Mouse (Mus musculus): ENCODE results near the gene Unc5b. TPM values are rescaled to one million over a fixed set of nuclear protein-coding genes. Genes with fewer than 3 reads are reported as not detected.
A peak's percentile ranks its signal among the peaks of the same experiment; 100 is the strongest.
"Not testable (repeated sequence)": the region's sequence is repeated elsewhere in the genome, so short reads cannot be mapped to it uniquely, and the experiment has no call there.

Gene Unc5b
- polyA plus RNA-seq, 2 experiments: 0.18 to 0.44 TPM

DNA sequence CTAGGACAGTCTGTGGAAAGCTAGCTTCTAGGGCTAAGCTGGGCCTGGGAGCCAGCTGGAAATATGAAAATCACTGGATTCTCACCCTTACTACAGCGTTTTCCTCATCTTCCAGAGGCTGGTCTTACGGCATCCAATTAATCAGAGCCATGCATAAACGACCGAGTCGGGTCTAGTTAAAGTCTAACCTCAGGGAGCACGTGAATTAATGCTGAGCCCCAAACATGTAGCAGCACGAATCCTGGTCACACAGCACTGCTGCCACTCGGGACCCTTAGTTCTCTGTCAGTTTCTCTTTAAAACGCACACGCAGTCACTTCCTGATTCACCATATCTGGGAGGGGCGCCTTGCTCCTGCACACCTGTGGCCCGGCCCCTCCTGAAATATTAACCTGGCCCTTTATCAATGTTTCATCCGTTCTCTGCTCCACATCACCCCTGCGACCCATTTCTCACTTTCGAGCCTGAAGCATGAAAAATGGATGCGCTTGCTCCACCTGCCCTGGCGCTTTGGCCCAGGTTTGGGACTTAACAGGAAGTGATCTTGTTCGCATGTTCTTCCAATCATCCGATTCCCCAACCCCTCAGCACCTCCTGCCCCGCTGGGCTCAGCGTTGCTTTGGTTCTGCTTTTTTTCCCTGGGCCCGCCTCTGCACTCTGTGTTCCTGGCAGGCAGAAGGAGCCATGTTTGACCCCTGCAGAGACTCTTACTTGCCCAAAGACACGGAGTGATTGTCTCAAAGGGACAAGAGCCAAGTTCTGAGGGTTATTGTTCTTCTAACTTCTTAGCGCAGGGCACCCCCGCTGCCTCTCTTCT lies 31.3 kb upstream of the Unc5b start:
- WGBS (ENCODE audit: insufficient replicate concordance): 54% methylated on average over 25 of the region's 25 CpGs
- H3K4me1 ChIP-seq (replicated peaks; ENCODE audit: control insufficient read depth in 2 of 2, insufficient read depth in 2 of 2, low read length in 1 of 2): no peaks in the 10 kb centered on the region
- no peak overlapping the region for H3K27ac ChIP-seq
- TF ChIP-seq EP300 (IDR thresholded peaks at IDR 0.05; ENCODE audit: low read depth) (no peak), CTCF (IDR thresholded peaks at IDR 0.05; ENCODE audit: low read depth) (no peak)
- no peak overlapping the region for H3K4me3 ChIP-seq (ENCODE audit: insufficient read depth in 1 of 2, low read depth in 2 of 2, low read length in 2 of 2)
- ATAC-seq (ENCODE audit: insufficient read depth) (no peak), DNase-seq (ENCODE audit: low read depth in 3 of 3, low spot score in 3 of 3) (no peak)
- H3K36me3 ChIP-seq (replicated peaks; ENCODE audit: control insufficient read depth, insufficient read depth, low read depth): no peaks in the 10 kb centered on the region
- no peak overlapping the region for H3K9ac ChIP-seq (replicated peaks)
- H3K9me3 ChIP-seq (ENCODE audit: control insufficient read depth, low read length): no peaks in the 10 kb centered on the region
- H3K4me2 ChIP-seq (ENCODE audit: low read depth): no peak overlapping the region
- H3K27me3 ChIP-seq (ENCODE audit: control insufficient read depth, insufficient read depth, low read length): no peaks in the 10 kb centered on the region

DNA sequence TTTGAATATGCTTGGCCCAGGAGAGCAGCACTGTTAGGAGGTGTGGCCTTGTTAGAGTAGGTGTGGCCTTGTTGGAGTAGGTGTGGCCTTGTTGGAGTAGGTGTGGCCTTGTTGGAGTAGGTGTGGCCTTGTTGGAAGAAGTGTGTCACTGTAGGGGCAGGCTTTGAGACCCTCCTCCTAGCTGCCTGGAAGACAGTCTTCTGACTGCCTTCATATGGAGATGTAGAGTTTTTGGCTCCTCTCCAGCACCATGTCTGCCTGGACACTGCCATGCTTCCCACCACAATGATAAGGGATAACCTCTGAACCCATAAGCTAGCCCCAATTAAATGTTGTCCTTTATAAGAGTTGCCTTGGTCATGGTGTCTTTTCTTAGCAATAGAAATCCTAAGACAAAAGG lies 13.9 kb upstream of the Unc5b start:
- H3K27ac ChIP-seq; H3K4me3 ChIP-seq (ENCODE audit: insufficient read depth in 1 of 2, low read depth in 2 of 2, low read length in 2 of 2); DNase-seq (ENCODE audit: low read depth in 3 of 3, low spot score in 3 of 3); H3K4me2 ChIP-seq (ENCODE audit: low read depth); ATAC-seq (ENCODE audit: insufficient read depth); H3K9me3 ChIP-seq (ENCODE audit: control insufficient read depth, low read length); H3K4me1 ChIP-seq (replicated peaks; ENCODE audit: control insufficient read depth in 2 of 2, insufficient read depth in 2 of 2, low read length in 1 of 2); H3K36me3 ChIP-seq (replicated peaks; ENCODE audit: control insufficient read depth, insufficient read depth, low read depth); H3K9ac ChIP-seq (replicated peaks); H3K27me3 ChIP-seq (ENCODE audit: control insufficient read depth, insufficient read depth, low read length): not testable (repeated sequence)

DNA sequence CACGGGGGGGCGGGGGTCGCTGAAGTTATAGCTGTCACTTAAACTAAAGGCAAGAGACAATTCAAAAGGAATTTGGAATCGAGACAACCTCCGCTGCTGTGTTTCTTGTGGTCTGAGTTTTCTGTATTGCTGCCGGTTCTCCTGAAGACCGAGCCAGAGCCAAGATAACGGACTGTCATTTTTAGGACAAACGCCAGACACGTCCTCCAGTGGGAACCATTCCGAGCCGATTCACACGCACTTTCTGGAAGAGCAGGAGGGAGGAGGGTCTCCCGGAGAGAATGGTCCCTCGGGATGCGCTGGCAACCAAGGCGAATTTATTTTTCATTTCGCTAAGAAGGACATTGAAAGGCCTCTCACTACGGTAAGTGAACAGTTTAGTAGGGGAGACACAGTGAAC lies 7.4 kb upstream of the Unc5b start:
- ATAC-seq (ENCODE audit: insufficient read depth) (no peak), DNase-seq (ENCODE audit: low read depth in 3 of 3, low spot score in 3 of 3) (no peak)
- H3K27me3 ChIP-seq (ENCODE audit: control insufficient read depth, insufficient read depth, low read length): no peaks in the 10 kb centered on the region; the same call in 1 of the 2 replicates
- no peak overlapping the region for H3K4me3 ChIP-seq (ENCODE audit: insufficient read depth in 1 of 2, low read depth in 2 of 2, low read length in 2 of 2)
- H3K36me3 ChIP-seq (replicated peaks; ENCODE audit: control insufficient read depth, insufficient read depth, low read depth): no peaks in the 10 kb centered on the region
- no peak overlapping the region for H3K27ac ChIP-seq
- 59% methylated on average over 19 of the region's 19 CpGs for WGBS (ENCODE audit: insufficient replicate concordance)
- H3K4me2 ChIP-seq (ENCODE audit: low read depth): no peak overlapping the region
- no peaks in the 10 kb centered on the region for H3K9me3 ChIP-seq (ENCODE audit: control insufficient read depth, low read length)
- no peak for TF ChIP-seq CTCF (IDR thresholded peaks at IDR 0.05; ENCODE audit: low read depth)
- no peak for TF ChIP-seq EP300 (IDR thresholded peaks at IDR 0.05; ENCODE audit: low read depth)
- H3K9ac ChIP-seq (replicated peaks): no peak overlapping the region
- H3K4me1 ChIP-seq (replicated peaks; ENCODE audit: control insufficient read depth in 2 of 2, insufficient read depth in 2 of 2, low read length in 1 of 2): no peaks in the 10 kb centered on the region

DNA sequence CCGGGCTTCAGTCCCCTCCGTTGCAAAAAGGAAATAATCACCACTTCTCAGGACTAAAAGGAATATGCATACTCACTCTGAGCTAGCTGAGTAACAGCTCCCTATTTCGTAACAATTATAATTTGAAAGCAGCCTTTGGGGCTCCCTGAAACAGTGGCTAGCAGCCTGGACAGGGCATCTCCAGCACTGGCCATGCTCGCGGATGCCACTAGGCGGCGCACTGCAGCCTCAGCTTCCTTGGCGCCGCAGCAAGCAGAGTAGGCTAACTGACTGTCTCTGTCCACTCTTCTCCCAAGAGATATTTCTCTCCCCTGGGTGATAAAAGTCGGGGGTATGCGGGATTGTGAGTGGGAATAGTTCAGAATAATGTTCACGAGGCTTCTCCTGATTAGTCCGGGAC lies 3.6 kb upstream of the Unc5b start:
- peaks cover 0 to 4% of the 10 kb centered on the region in 2 experiments; a peak in 1 of 4 replicates for H3K4me1 ChIP-seq (replicated peaks; ENCODE audit: control insufficient read depth in 2 of 2, insufficient read depth in 2 of 2, low read length in 1 of 2)
- no peak overlapping the region for H3K9ac ChIP-seq (replicated peaks)
- no peaks in the 10 kb centered on the region for H3K9me3 ChIP-seq (ENCODE audit: control insufficient read depth, low read length)
- no peak overlapping the region for H3K27ac ChIP-seq
- WGBS (ENCODE audit: insufficient replicate concordance): 3% methylated on average over 13 of the region's 13 CpGs
- ATAC-seq (ENCODE audit: insufficient read depth) (no peak), DNase-seq (ENCODE audit: low read depth in 3 of 3, low spot score in 3 of 3) (no peak)
- H3K36me3 ChIP-seq (replicated peaks; ENCODE audit: control insufficient read depth, insufficient read depth, low read depth): no peaks in the 10 kb centered on the region
- peaks cover 35% of the 10 kb centered on the region for H3K27me3 ChIP-seq (ENCODE audit: control insufficient read depth, insufficient read depth, low read length)
- TF ChIP-seq CTCF (IDR thresholded peaks at IDR 0.05; ENCODE audit: low read depth) (peak; percentile 94), EP300 (IDR thresholded peaks at IDR 0.05; ENCODE audit: low read depth) (no peak)
- no peak overlapping the region for H3K4me2 ChIP-seq (ENCODE audit: low read depth)
- H3K4me3 ChIP-seq (ENCODE audit: insufficient read depth in 1 of 2, low read depth in 2 of 2, low read length in 2 of 2): no peak overlapping the region

DNA sequence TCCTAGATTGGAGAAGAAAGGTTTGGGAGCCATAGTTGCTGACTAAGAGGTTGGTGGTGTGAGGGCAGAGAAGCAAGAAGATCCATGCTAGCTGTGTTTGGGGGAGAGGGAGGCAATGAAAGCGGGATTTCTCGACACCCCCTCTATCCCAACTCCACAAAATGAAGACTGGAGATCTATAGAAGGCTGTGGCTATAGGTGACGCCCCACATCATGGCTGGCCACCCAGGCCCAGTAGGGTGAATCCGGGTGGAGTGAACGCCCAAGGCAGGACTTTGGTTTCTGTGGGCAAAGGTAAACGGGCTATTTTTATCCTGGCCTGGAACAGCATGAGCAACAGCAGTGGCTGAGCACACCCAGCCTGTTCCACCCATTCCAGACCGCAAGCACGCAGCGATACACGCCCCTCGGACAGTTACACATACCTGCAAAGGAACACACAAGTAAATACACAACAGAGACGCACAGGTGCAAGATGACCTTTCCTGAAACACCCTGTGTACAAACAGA lies 1.3 kb upstream of the Unc5b start:
- Histone ChIP-seq H3K9me3 (ENCODE audit: control insufficient read depth, low read length) (no peaks in the 10 kb centered on the region), H3K27me3 (ENCODE audit: control insufficient read depth, insufficient read depth, low read length) (peaks cover 57% of the 10 kb centered on the region), H3K4me2 (ENCODE audit: low read depth) (no peak overlapping the region), H3K9ac (replicated peaks) (no peak overlapping the region), H3K4me1 (replicated peaks; ENCODE audit: control insufficient read depth in 2 of 2, insufficient read depth in 2 of 2, low read length in 1 of 2) (peaks cover 0 to 4% of the 10 kb centered on the region in 2 experiments; a peak in 1 of 4 replicates), H3K27ac (no peak overlapping the region), H3K36me3 (replicated peaks; ENCODE audit: control insufficient read depth, insufficient read depth, low read depth) (no peaks in the 10 kb centered on the region), H3K4me3 (ENCODE audit: insufficient read depth in 1 of 2, low read depth in 2 of 2, low read length in 2 of 2) (no peak overlapping the region)
- DNase-seq (ENCODE audit: low read depth in 3 of 3, low spot score in 3 of 3) (no peak), ATAC-seq (ENCODE audit: insufficient read depth) (no peak)
- TF ChIP-seq EP300 (IDR thresholded peaks at IDR 0.05; ENCODE audit: low read depth) (no peak), CTCF (IDR thresholded peaks at IDR 0.05; ENCODE audit: low read depth) (no peak)
- 53% methylated on average over 12 of the region's 12 CpGs for WGBS (ENCODE audit: insufficient replicate concordance)

Measured in liver, embryonic 14.5 days (tissue).